Mouse (Mus musculus): ENCODE measurements at regions not wholly inside any gene's neighbourhood (a gene's known extent, or its start where the extent isn't known, plus 50 kb on each side); places are given as distances from the start of the nearest gene placed in this dataset.

DNA sequence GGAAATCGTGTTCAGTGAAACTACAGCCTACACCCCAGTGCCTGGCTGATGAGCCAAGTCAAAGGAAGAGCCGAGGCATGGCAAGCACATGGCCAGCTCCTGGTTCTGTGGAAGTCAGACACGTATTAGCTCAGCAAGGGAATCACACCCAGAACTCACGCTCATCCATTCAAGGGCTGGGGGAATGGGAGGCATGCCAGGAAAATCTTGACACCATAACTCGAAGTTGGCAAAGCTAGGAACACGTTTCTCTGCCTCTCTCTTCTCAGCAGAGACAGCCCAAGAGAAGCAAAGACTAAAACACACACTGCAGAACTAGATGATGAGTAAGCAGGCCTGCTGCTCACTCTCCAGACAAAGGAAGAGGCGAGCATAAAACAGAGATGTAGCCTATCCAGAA lies 53.5 kb upstream of the Ypel5 start:
- no peak for DNase-seq

DNA sequence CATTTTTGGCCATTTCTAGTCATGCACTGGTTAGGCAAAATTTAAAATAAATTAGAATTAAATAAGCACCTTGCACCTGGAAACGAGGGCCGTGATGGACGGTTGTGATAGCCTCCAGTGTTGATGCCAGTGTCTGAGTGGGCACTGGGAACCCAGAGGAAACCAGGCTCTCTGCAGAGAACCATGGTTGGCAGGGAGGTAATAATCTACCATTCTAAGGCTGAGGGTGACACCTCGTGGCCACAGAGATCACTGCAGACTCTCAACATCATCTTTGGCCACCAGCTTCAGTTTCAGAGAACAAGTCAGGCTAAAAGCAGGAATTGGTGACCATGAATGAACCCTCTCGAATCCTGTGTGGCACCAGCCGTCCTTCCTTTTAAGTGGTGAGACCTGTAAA lies 54.5 kb upstream of the Ypel5 start:
- peak; percentile 37 to 41 for DNase-seq

DNA sequence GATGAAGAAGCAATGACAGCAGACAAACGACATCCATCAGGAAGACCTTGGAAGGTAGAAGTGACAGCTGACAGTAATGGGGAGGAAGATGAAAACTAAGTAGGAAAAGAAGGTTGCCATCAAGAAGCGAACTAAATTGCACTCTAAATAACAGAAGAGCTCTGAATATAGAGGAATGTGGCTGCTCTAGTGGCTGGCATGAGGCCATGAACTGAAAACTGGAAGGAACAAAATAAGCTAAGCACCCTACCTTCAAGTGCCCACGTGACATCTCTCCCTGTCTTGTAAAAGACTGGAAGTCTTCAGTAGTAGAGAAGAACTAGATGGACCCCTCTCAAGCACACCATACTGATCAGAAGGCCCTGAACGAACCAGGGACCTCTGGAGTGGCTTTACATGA lies 68.0 kb upstream of the Ypel5 start:
- DNase-seq = peak; percentile 13 to 14

DNA sequence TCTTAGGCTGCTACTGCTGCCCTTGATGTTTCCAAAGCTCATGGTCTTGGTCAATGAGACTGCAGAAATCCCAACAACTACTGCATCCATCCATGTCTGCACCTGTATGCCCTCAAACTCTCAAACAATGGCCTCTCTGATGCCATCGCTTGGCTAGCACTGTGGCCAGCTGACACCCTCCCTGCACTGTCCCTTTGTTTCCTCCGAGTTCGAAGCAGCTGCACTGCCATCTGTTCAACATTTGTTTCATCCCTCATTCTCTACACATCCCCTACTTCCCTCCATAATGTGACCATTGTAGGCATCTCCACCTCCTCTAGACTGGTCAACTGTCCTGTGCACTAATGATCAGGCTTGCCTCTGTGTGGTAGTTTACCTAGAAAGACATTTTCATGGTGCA lies 75.3 kb upstream of the Ypel5 start:
- no peak for DNase-seq

DNA sequence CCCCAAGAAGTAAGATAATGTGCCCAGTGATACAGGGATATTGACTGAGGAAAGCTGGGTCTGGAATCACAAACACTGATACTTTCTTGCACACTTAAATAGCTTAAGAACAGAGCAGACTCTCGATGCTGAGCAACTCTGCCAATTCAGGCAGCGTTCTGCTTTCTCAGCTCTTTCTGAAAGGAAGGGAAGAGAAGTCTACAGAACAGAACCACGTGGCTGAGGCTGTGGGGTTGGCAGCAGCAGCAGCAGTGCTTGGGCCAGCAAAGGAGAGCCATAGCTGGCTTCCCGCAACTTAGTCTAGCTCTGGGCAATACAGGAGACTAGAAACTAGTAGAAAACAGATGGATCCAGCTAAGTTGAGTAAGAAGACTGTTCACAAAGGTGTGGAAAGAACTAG lies 89.8 kb upstream of the Ypel5 start:
- no peak for DNase-seq

DNA sequence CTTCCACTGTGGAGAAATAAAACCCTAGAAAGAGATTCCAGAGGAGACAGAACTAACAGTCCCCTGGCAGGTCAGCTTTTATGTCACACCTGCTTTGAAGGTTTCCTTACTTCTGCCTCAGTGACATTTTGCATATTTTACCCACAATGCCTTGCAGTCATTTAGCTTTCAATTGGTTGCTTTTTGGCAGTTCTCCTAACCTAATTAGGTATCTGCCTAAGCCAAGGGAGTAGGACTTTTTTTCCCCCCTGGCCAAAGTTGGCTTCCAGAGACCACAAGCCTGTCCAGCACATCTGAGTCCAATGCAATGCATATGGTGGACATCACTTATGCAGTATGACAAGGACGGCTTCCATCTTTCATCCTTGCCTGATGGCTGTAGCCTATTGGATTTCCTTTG lies 103.2 kb upstream of the Ypel5 start:
- no peak for DNase-seq

DNA sequence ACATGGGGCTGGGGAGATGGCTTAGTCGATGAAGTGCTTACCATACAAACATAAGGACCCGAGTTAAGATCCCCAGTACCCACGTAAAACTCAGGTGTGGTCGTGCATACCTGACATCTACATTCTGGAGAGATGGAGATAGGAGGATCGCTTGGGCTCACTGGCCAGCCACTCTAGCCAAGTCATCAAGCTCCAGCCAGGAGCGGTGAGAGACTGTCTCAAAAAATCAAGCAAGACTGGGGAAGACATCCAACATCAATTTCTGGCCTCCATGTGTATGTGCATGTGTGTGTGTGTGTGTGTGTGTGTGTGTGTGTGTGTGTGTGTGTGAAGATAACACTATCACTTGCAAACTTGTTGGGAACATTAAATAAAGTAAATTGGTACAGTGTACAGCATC lies 104.6 kb upstream of the Ypel5 start:
- no peak for DNase-seq

DNA sequence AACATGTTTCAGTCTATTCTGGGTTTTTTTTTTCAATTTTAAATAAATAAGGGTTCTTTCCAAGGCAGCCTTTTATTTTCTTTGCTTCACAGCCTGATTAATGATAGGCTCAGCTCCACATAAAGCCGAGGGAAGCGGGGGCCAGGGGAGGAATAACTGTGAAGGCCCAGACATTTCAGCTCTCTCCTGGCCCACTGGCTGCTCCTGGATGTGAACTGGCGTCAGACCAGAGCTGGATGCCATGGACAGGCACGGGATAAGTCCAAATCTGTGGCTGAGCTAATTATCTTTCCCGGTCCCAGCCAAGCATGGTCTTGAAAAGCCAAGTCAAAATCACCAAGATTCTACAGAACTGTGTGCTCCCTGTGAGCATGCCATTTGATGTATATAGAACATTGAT lies 105.1 kb upstream of the Ypel5 start:
- DNase-seq = no peak

DNA sequence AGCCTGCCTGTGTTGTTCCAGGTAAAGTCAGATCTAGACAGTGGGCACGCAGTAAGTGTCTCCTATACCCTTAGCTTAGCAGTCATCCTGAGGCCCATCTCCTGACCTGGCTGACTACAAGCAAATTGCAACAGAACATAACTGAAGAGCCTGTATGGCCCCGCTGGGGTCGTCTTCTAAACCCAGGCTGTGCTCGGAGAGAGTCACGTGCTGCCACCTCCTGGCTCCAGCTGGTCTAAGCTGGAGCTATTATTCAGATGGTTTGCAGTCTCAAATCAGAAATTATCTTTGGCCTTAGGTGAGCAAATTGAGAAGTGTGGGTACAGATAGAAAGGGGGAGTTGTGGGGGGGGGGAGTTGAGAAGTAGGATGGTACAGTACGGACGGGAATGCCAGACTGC lies 115.5 kb upstream of the Ypel5 start:
- no peak for DNase-seq

DNA sequence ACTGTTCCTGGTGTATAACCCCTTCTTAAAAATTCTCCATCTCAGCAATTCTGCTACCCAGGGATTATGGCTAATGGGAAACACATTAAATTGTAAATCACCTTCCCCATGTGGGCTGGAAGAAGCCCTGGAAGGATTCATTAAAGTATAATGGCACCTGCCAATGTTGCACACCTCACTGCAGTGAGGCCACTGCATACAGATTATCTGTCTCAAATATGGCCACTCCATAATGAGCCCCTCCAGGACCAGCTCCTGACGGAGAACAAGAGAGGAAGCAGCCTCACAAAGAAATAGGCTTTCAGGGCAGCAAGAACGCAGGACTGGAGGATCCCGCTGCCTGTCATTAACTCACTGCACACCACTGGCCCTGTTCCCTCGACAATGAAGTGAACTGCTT lies 115.2 kb upstream of the Alk start:
- no peak for DNase-seq

DNA sequence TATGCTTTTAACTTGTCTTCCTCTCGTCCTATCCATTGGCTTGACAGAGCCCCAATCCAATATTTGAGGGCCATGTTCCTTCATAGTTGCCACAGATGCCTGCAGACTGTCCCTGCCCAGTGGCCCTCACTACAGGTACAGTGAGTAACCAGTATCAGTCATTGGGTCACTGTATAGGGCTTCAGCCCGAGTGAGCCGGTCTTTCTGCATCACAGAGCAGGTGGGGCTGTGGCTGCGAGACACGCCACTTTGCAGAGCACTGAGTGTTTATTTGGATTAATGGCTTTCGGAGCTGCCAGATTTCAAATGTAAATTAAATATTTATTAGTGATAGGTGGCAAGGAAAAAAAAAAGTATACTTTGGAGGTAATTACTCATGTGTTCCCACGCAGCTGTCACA lies 87.2 kb upstream of the Alk start:
- DNase-seq = no peak

DNA sequence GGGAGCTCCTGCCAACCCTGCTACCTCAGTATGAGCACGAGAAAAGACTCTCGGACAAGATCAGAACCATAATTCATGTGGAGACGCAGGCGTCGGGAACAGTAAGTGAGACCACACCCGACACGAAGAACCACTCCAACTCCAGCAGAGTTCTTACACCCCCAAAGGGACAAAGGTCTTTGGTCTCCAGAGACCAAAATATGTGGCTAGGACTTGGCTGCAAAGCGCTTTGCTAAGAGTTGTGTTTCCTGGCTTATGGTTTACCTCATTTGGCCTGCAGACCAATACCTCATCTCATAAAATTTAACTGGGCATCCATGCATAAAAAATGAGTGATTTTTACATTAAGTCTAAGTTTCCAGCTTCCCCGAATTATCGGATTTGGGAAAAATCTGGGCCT lies 85.2 kb upstream of the Alk start:
- DNase-seq = no peak

DNA sequence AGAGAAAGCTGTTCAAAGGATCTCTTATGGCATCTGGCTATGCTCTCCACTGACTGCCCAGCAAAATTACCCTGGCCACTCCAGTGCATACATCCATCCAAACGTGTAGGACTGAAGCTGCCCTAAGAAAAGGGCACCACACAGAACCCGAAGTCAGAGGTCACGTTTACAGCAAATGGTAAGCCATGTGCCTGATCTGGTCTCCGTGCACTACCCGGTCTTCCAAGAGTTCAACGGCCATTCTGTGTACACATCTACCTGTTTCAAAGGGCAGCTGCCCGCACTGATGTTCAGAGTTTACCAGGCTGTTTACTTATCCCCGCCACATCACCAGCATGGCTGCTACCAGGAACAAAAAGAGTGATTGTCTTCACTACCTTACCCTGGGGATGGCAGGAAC lies 84.4 kb upstream of the Alk start:
- no peak for DNase-seq

DNA sequence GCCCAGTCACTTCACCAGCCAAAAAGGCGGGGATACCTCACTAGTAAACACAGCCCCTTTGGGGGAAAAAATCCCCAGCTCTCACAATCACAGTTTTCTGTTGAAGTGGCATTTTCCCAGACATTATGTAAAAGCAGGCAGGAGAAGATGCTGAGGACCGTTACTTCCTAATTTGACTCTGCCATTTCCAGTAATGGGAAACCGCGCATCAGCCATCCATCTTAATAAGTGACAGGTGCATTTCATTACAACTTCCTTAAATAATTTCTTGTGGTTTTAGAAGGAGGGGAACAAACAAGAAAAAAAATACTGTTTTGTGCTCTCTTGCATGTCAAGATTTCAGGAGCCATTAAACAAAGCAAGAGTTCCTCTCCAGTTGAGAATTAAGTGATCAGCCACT lies 70.2 kb upstream of the Alk start:
- DNase-seq = no peak

DNA sequence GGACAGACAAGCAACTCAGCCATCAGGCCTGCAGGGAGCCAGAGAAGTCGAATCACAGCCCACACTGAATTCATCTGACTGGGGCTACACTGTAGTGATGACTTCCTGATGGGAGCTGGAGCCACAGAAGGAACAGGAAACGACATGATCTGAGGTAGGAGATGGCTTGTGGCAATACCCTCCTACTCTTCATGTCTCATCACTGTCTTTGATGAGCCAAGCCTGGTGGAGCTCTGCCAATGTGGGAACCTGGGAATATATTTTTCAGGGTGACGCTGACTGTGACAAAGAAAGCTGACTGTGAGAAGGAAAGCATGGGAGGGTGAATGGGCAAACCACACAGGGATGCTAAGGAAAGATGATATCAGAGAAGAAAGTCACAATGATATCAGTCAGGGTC lies 67.6 kb upstream of the Alk start:
- no peak for DNase-seq

DNA sequence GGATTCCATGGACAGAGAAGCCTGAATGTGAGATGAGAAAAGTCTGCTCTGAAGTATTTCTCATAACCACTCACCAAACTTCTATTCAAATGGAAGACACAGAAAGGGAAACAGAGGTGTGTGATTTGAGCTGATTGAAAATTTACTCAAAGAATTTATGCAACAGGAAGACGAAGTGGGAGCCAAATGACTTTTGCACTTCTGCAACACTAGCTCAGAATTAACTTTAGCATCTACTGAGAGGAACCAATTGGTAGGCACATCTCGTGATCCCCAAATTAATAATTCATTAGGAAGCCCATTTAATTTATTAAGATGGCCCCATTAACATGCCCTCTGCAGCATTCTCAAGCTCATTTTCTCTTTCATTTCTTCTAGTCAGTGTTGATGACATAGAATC lies 62.5 kb upstream of the Alk start:
- no peak for DNase-seq

DNA sequence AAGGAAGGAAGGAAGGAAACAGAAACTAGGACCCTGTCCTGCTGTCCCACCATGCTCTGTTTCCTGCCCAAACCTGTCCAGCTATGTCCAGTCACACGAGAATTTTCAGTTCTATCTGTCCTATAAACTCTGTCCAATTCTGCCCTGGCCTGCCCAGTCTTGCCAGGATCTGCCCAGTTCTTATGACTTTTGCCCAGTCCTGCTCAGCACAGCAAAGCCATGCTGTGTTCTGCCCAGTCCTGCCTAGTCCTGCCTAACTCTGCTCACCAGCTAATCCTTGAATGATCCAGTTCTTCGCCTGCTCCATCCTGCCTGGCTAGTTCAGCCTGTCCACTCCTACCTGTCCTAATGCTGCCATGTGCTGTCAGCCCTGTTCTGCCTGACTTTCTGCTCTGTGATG lies 57.3 kb upstream of the Alk start:
- DNase-seq = no peak

DNA sequence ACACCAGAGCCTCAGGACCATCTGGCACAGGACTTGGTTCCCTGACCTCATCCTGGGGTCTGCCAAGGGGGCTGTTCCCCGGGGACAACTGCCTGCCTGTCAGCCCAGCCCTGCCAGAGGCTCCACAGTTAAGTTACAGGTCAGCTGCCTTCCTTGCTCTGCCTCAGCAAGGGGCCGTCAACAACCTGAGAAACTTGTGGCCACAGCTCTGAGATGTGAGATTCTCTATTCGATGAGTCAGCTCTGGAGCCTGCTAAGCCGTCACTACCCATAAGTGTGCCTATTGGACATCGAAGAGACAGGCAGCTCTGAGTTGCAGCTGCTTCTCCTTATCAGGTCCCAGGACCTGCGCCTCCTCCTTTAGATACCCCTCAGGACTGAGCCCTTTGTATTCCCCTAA lies 54.3 kb upstream of the Alk start:
- no peak for DNase-seq

DNA sequence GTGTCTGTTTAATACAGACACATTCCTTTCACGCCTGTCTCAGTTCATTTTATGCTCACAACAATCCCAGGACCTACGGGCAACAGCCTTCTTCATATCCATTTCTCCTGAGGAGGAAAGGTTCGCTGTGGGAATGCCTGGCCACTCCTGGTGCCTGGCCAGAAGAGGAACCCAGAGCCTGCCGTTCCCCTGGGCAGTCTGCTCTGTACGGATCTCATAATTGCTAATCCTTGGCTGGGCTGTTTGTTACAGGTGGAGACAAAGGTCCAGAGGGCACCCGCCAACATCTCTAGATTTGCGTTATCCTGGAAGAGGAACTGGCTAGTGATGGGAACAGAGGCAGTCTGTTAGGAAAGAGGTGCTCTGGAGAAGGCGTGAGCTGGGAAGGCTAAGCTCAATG lies 53.4 kb upstream of the Alk start:
- DNase-seq = no peak
